Mouse (Mus musculus) E14TG2a.4 (cell line): ENCODE results near the gene Gm11733.

Experiments used
- CTCF ChIP-seq: conservative IDR thresholded peaks from 2 replicates; pipeline ENCODE4 v1.5.1; 2014; ENCODE audit warnings: low read length
- NANOG ChIP-seq: IDR thresholded peaks from 2 replicates; pipeline ENCODE4 v1.6.1; 2014; ENCODE audit warnings: borderline replicate concordance, low read length, mixed read lengths
- POU5F1 ChIP-seq: IDR thresholded peaks from 2 replicates; pipeline ENCODE4 v1.6.1; 2014; ENCODE audit warnings: low read length, borderline replicate concordance

GRCm38 (mm10) chr11:117459148-117459547 lies 25.0 kb upstream of the Gm11733 start:
- TF ChIP-seq CTCF (no peak), POU5F1 (no peak), NANOG (no peak)
